Mouse (Mus musculus) erythroblast, adult 5-6 weeks (primary cell): Measurements from ENCODE around the gene Polr3h. TPM values are rescaled to one million over a fixed set of nuclear protein-coding genes. Genes with fewer than 3 reads are reported as not detected.
"Not testable (repeated sequence)": the region's sequence is repeated elsewhere in the genome, so short reads cannot be mapped to it uniquely, and the experiment has no call there.

Experiments
- ATAC-seq: replicated peaks from 2 replicates; pipeline ENCODE4 v1.8.0; 2016; ENCODE audit warnings: moderate number of reproducible peaks, mild to moderate bottlenecking, moderate TSS enrichment, inconsistent platforms; ENCODE audit not compliant: poor library complexity, low FRiP score, severe bottlenecking
- total RNA-seq, 2 experiments: library from RNA; stranded (forward) in 1 of 2; stranded (reverse) in 1 of 2; fragments of 150-400 nt in 1 of 2; fragments of 200-764, 138-1000 nt in 1 of 2; gene quantifications; 2 replicates each; pipeline versions ENCODE4 v1.2.3 to v1.2.4; 2015 to 2017; ENCODE audit warnings: low replicate concordance in 2 of 2

Polr3h gene
- total RNA-seq (2015; ENCODE audit: low replicate concordance) = 2.9 and 3.8 TPM in 2 replicates
- 6.3 and 17.7 TPM in 2 replicates for total RNA-seq (2017; ENCODE audit: low replicate concordance)

GRCm38 (mm10) chr15:81925760-81926445 is at the start of gene Polr3h:
Gene Polr3h (minus strand): TSS chr15:81926240.
- peak; percentile 91 for ATAC-seq

GRCm38 (mm10) chr15:81975156-81975555 is 49.1 kb upstream of the Polr3h start:
- ATAC-seq = not testable (repeated sequence)

GRCm38 (mm10) chr15:81970498-81970897 is 44.5 kb upstream of the Polr3h start:
- not testable (repeated sequence) for ATAC-seq

- not testable (repeated sequence) for ATAC-seq
Measured at GRCm38 (mm10) chr15:81969635-81970034, 43.6 kb upstream of the Polr3h start.

GRCm38 (mm10) chr15:81969173-81969572 is 43.1 kb upstream of the Polr3h start:
- ATAC-seq = peak; percentile 96

- no peak for ATAC-seq
Measured at GRCm38 (mm10) chr15:81968447-81968846, 42.4 kb upstream of the Polr3h start.

GRCm38 (mm10) chr15:81967821-81968220 is 41.8 kb upstream of the Polr3h start:
- no peak for ATAC-seq

- no peak for ATAC-seq
Measured at GRCm38 (mm10) chr15:81966062-81966829, 40.2 kb upstream of the Polr3h start.

GRCm38 (mm10) chr15:81964980-81965545 is 39.0 kb upstream of the Polr3h start:
- ATAC-seq = no peak

- ATAC-seq = no peak
Measured at GRCm38 (mm10) chr15:81964262-81964661, 38.2 kb upstream of the Polr3h start.

- ATAC-seq = peak; percentile 37
Measured at GRCm38 (mm10) chr15:81961078-81961451, 35.0 kb upstream of the Polr3h start.

GRCm38 (mm10) chr15:81960171-81961077 is 34.4 kb upstream of the Polr3h start, which contains the start of gene Pmm1:
Gene Pmm1 (minus strand): TSS chr15:81960930.
- ATAC-seq = peak; percentile 92

- ATAC-seq = no peak
Measured at GRCm38 (mm10) chr15:81958906-81959305, 32.9 kb upstream of the Polr3h start.

GRCm38 (mm10) chr15:81957598-81957997 is 31.6 kb upstream of the Polr3h start:
- ATAC-seq = no peak

- ATAC-seq = no peak
Measured at GRCm38 (mm10) chr15:81956457-81956856, 30.4 kb upstream of the Polr3h start.

- no peak for ATAC-seq
Measured at GRCm38 (mm10) chr15:81955414-81955813, 29.4 kb upstream of the Polr3h start.

GRCm38 (mm10) chr15:81954716-81955115 is 28.7 kb upstream of the Polr3h start:
- ATAC-seq = no peak

GRCm38 (mm10) chr15:81954151-81954583 is 28.1 kb upstream of the Polr3h start:
- no peak for ATAC-seq

GRCm38 (mm10) chr15:81952310-81952709 is 26.3 kb upstream of the Polr3h start:
- ATAC-seq = no peak

GRCm38 (mm10) chr15:81951159-81951558 is 25.1 kb upstream of the Polr3h start:
- no peak for ATAC-seq
